Comparison of ENCODE assay signal across 21 mouse cellular contexts in genomic region chr3:105916455-105916854, GRCm38 (mm10). TPM values are rescaled to one million over a fixed set of nuclear protein-coding genes. Genes with fewer than 3 reads are reported as not detected.
"Had no signal": no experiment of that assay in that cellular context is flagged by ENCODE, and none has a peak within 500 bp of the region (broad histone marks: within the 10 kb centered on the region; RNA-seq: fewer than 3 reads in every experiment).

No protein-coding gene starts in this region.

RNA-seq across cellular contexts. Expression of gene I830077J02Rik, which starts 16.0 kb away (rescaled TPM):
- polyA plus RNA-seq: forebrain, embryonic 16.5 days had no signal

RNA-seq across cellular contexts. Expression of gene Tmigd3, which starts 45.8 kb away (rescaled TPM):
- total RNA-seq: common myeloid progenitor, adult 5-6 weeks; forebrain, postnatal 0 days; gastrocnemius, adult 18-20 months; gastrocnemius, adult 2 months; gastrocnemius, postnatal 14 days; gastrocnemius, postnatal 25 days; gastrocnemius, postnatal 36 days; gastrocnemius, postnatal 4 days had no signal
- polyA plus RNA-seq: embryonic facial prominence, embryonic 10.5 days; embryonic facial prominence, embryonic 11.5 days; embryonic facial prominence, embryonic 12.5 days; embryonic facial prominence, embryonic 13.5 days; erythroblast, embryonic 14.5 days; forebrain, embryonic 10.5 days; forebrain, embryonic 12.5 days; forebrain, embryonic 13.5 days; forebrain, embryonic 14.5 days; forebrain, embryonic 16.5 days; forebrain, postnatal 0 days; heart, adult 2 months had no signal

RNA-seq across cellular contexts. Expression of gene Adora3, which starts 45.8 kb away (rescaled TPM):
- total RNA-seq: gastrocnemius, adult 18-20 months; gastrocnemius, adult 2 months; gastrocnemius, postnatal 14 days; gastrocnemius, postnatal 36 days; heart, adult 18-20 months; heart, adult 2 months had no signal
- polyA plus RNA-seq: embryonic facial prominence, embryonic 10.5 days; embryonic facial prominence, embryonic 11.5 days; erythroblast, embryonic 14.5 days; forebrain, embryonic 11.5 days had no signal
